9 mouse cellular contexts compared by ENCODE assay signal in genomic region chr12:52774382-52774781, GRCm38 (mm10).
A peak's percentile ranks its signal among the peaks of the same experiment; 100 is the strongest.
DNase-seq lines count a peak whose midpoint lies in the region; ATAC-seq and TF ChIP-seq lines count a peak whose summit lies in the region.
"Had no signal": no experiment of that assay in that cellular context is flagged by ENCODE, and none has a peak within 500 bp of the region (broad histone marks: within the 10 kb centered on the region; RNA-seq: fewer than 3 reads in every experiment).

No protein-coding gene starts in this region.

- H3K4me1 ChIP-seq in heart, embryonic 15.5 days (replicated peaks) = peaks cover 9% of the 10 kb centered on the region; the same call in 1 of the 2 replicates
- H3K4me1 ChIP-seq in heart, embryonic 11.5 days (ENCODE audit: control insufficient read depth, insufficient read depth, low read length) = 0 out of 2 replicates have a peak, but pooled peaks cover 5% of the 10 kb centered on the region
- H3K4me1 ChIP-seq in embryonic facial prominence, embryonic 15.5 days = peaks cover 12% of the 10 kb centered on the region
- peaks cover 15% of the 10 kb centered on the region; the same call in 1 of the 2 replicates for H3K4me1 ChIP-seq in hindbrain, postnatal 0 days (ENCODE audit: insufficient read depth, low read length)
- peaks cover 41% of the 10 kb centered on the region for H3K4me1 ChIP-seq in neural tube, embryonic 14.5 days (ENCODE audit: control insufficient read depth, insufficient read depth, low read length)
- H3K4me1 ChIP-seq in thymus, adult 2 months (replicated peaks; ENCODE audit: control insufficient read depth, insufficient read depth, low read length) = no peaks in the 10 kb centered on the region

- peak; percentile 89 for DNase-seq in hindbrain, postnatal 0 days (ENCODE audit: low spot score)
- no peak for DNase-seq in adipocyte (ENCODE audit: low spot score)
- no peak for DNase-seq in thymus, adult 2 months
- DNase-seq: kidney, postnatal 10 days; lung, adult 2 months had no signal

- no peaks in the 10 kb centered on the region for H3K27me3 ChIP-seq in heart, embryonic 15.5 days
- no peaks in the 10 kb centered on the region for H3K27me3 ChIP-seq in heart, embryonic 11.5 days (ENCODE audit: control insufficient read depth, insufficient read depth, low read length)
- H3K27me3 ChIP-seq in embryonic facial prominence, embryonic 15.5 days = no peaks in the 10 kb centered on the region
- no peaks in the 10 kb centered on the region for H3K27me3 ChIP-seq in hindbrain, postnatal 0 days (ENCODE audit: insufficient read depth, low read length)
- no peaks in the 10 kb centered on the region for H3K27me3 ChIP-seq in neural tube, embryonic 14.5 days (ENCODE audit: control insufficient read depth, insufficient read depth, low read length)
- no peaks in the 10 kb centered on the region for H3K27me3 ChIP-seq in thymus, adult 2 months (ENCODE audit: control insufficient read depth, insufficient read depth, low read length)

- TF ChIP-seq CTCF in hindbrain, postnatal 0 days (IDR thresholded peaks at IDR 0.05; ENCODE audit: low read depth) = no peak
- no peak for TF ChIP-seq CTCF in thymus, adult 2 months (IDR thresholded peaks at IDR 0.05; ENCODE audit: borderline replicate concordance, control insufficient read depth, extremely low read depth, insufficient read depth, low read length, poor library complexity)

- H3K9me3 ChIP-seq in heart, embryonic 15.5 days (replicated peaks) = no peaks in the 10 kb centered on the region
- no peaks in the 10 kb centered on the region for H3K9me3 ChIP-seq in heart, embryonic 11.5 days (replicated peaks; ENCODE audit: control insufficient read depth, low read length)
- no peaks in the 10 kb centered on the region for H3K9me3 ChIP-seq in embryonic facial prominence, embryonic 15.5 days (replicated peaks)
- no peaks in the 10 kb centered on the region for H3K9me3 ChIP-seq in hindbrain, postnatal 0 days (ENCODE audit: low read length)
- H3K9me3 ChIP-seq in neural tube, embryonic 14.5 days (ENCODE audit: control insufficient read depth, low read length) = no peaks in the 10 kb centered on the region

- no peaks in the 10 kb centered on the region for H3K36me3 ChIP-seq in heart, embryonic 15.5 days
- no peaks in the 10 kb centered on the region for H3K36me3 ChIP-seq in heart, embryonic 11.5 days (ENCODE audit: control insufficient read depth, insufficient read depth, low read length)
- no peaks in the 10 kb centered on the region for H3K36me3 ChIP-seq in embryonic facial prominence, embryonic 15.5 days
- H3K36me3 ChIP-seq in hindbrain, postnatal 0 days (ENCODE audit: insufficient read depth, low read length) = no peaks in the 10 kb centered on the region
- H3K36me3 ChIP-seq in neural tube, embryonic 14.5 days (ENCODE audit: control insufficient read depth, insufficient read depth, low read length) = no peaks in the 10 kb centered on the region
- H3K36me3 ChIP-seq in thymus, adult 2 months (ENCODE audit: control insufficient read depth, insufficient read depth, low read length) = no peaks in the 10 kb centered on the region

- H3K4me2 ChIP-seq in heart, embryonic 15.5 days = no peak overlapping the region
- no peak overlapping the region for H3K4me2 ChIP-seq in heart, embryonic 11.5 days
- no peak overlapping the region for H3K4me2 ChIP-seq in embryonic facial prominence, embryonic 15.5 days (replicated peaks)
- peak overlapping the region; percentile 41 for H3K4me2 ChIP-seq in hindbrain, postnatal 0 days (ENCODE audit: low read depth, low read length)
- no peak overlapping the region; the same call in 1 of the 2 replicates for H3K4me2 ChIP-seq in neural tube, embryonic 14.5 days (ENCODE audit: low read depth, low read length)

- no peak overlapping the region for H3K9ac ChIP-seq in heart, embryonic 15.5 days
- H3K9ac ChIP-seq in heart, embryonic 11.5 days (ENCODE audit: low read depth, low read length) = no peak overlapping the region
- H3K9ac ChIP-seq in embryonic facial prominence, embryonic 15.5 days = no peak overlapping the region
- no peak overlapping the region for H3K9ac ChIP-seq in hindbrain, postnatal 0 days (replicated peaks; ENCODE audit: low read length)
- no peak overlapping the region for H3K9ac ChIP-seq in neural tube, embryonic 14.5 days (replicated peaks; ENCODE audit: low read depth, low read length)

- ATAC-seq in heart, embryonic 15.5 days (replicated peaks; ENCODE audit: insufficient number of reproducible peaks, insufficient read depth, low FRiP score, low read depth) = no peak
- no peak for ATAC-seq in heart, embryonic 11.5 days (replicated peaks; ENCODE audit: insufficient number of reproducible peaks, low FRiP score, low TSS enrichment)
- no peak for ATAC-seq in embryonic facial prominence, embryonic 15.5 days (ENCODE audit: insufficient number of reproducible peaks, low FRiP score, low TSS enrichment, low read depth)
- peak; percentile 81 for ATAC-seq in hindbrain, postnatal 0 days
- peak; percentile 41; the same call in 1 of the 2 replicates for ATAC-seq in neural tube, embryonic 14.5 days (ENCODE audit: low read depth)

- WGBS in heart, embryonic 15.5 days = 48% methylated on average over 6 of the region's 6 CpGs
- 47% methylated on average over 6 of the region's 6 CpGs for WGBS in heart, embryonic 11.5 days (ENCODE audit: insufficient replicate concordance)
- 18% methylated on average over 6 of the region's 6 CpGs for WGBS in embryonic facial prominence, embryonic 15.5 days
- WGBS in hindbrain, postnatal 0 days = 8% methylated on average over 6 of the region's 6 CpGs
- WGBS in neural tube, embryonic 14.5 days = 4% methylated on average over 6 of the region's 6 CpGs
- WGBS in thymus, adult 2 months = 90% methylated on average over 6 of the region's 6 CpGs

- H3K4me3 ChIP-seq in heart, embryonic 15.5 days = no peak overlapping the region
- H3K4me3 ChIP-seq in heart, embryonic 11.5 days (ENCODE audit: low read depth, low read length) = no peak overlapping the region
- no peak overlapping the region for H3K4me3 ChIP-seq in embryonic facial prominence, embryonic 15.5 days (replicated peaks)
- H3K4me3 ChIP-seq in hindbrain, postnatal 0 days (ENCODE audit: low read length) = 0 out of 2 replicates have a peak overlapping the region, but pooled peaks have one; percentile 3
- no peak overlapping the region for H3K4me3 ChIP-seq in neural tube, embryonic 14.5 days (ENCODE audit: low read depth, low read length)
- no peak overlapping the region for H3K4me3 ChIP-seq in thymus, adult 2 months (ENCODE audit: control insufficient read depth, insufficient read depth, low read length)

- H3K27ac ChIP-seq in heart, embryonic 15.5 days = peak overlapping the region; percentile 20; the same call in 1 of the 2 replicates
- no peak overlapping the region for H3K27ac ChIP-seq in heart, embryonic 11.5 days (ENCODE audit: low read depth, low read length)
- H3K27ac ChIP-seq in embryonic facial prominence, embryonic 15.5 days (replicated peaks) = peak overlapping the region; percentile 34; the same call in 1 of the 2 replicates
- H3K27ac ChIP-seq in hindbrain, postnatal 0 days = peak overlapping the region; percentile 72
- peak overlapping the region; percentile 34; the same call in 1 of the 2 replicates for H3K27ac ChIP-seq in neural tube, embryonic 14.5 days (ENCODE audit: low read depth, low read length)
- H3K27ac ChIP-seq in thymus, adult 2 months (ENCODE audit: control insufficient read depth, insufficient read depth, low read length) = no peak overlapping the region

- TF ChIP-seq POLR2A in thymus, adult 2 months (IDR thresholded peaks at IDR 0.05; ENCODE audit: control insufficient read depth, extremely low read depth, insufficient read depth, low read length, poor library complexity) = no peak

Comparison
In these comparisons a context has a peak if more than half of its experiments do, and no peak if none do; other contexts are left out.
1. H3K27ac ChIP-seq: peak in heart, embryonic 15.5 days (single experiment), embryonic facial prominence, embryonic 15.5 days (single experiment), hindbrain, postnatal 0 days (single experiment) and neural tube, embryonic 14.5 days (single experiment); none in heart, embryonic 11.5 days (single experiment) and thymus, adult 2 months (single experiment).
2. ATAC-seq: peak in hindbrain, postnatal 0 days (single experiment) and neural tube, embryonic 14.5 days (single experiment); none in heart, embryonic 15.5 days (single experiment), heart, embryonic 11.5 days (single experiment) and embryonic facial prominence, embryonic 15.5 days (single experiment).